Mouse (Mus musculus): ENCODE data around the gene Bmpr1a.
A peak's percentile ranks its signal among the peaks of the same experiment; 100 is the strongest.

The Bmpr1a gene

GRCm38 (mm10) chr14:34505309-34505708 lies 2.2 kb upstream of the Bmpr1a start:
- no peak for DNase-seq (ENCODE audit: low spot score)

GRCm38 (mm10) chr14:34504377-34504776 lies 1.2 kb upstream of the Bmpr1a start:
- DNase-seq (ENCODE audit: low spot score) = no peak

- no peak for DNase-seq (ENCODE audit: low spot score)
Observed at GRCm38 (mm10) chr14:34503759-34504158, 618 bp upstream of the Bmpr1a start.

GRCm38 (mm10) chr14:34502475-34503324 lies 441 bp downstream of the Bmpr1a start:
- DNase-seq (ENCODE audit: low spot score) = peak; percentile 89

- DNase-seq (ENCODE audit: low spot score) = peak; percentile 31
Observed at GRCm38 (mm10) chr14:34501804-34502474, 1.2 kb downstream of the Bmpr1a start.

- DNase-seq (ENCODE audit: low spot score) = no peak
Observed at GRCm38 (mm10) chr14:34501447-34501803, 1.7 kb downstream of the Bmpr1a start.

GRCm38 (mm10) chr14:34500309-34500708 lies 2.8 kb downstream of the Bmpr1a start:
- no peak for DNase-seq (ENCODE audit: low spot score)

GRCm38 (mm10) chr14:34499664-34500063 lies 3.5 kb downstream of the Bmpr1a start:
- DNase-seq (ENCODE audit: low spot score) = no peak

GRCm38 (mm10) chr14:34497346-34497745 lies 5.8 kb downstream of the Bmpr1a start:
- DNase-seq (ENCODE audit: low spot score) = no peak

- DNase-seq (ENCODE audit: low spot score) = no peak
Observed at GRCm38 (mm10) chr14:34493682-34494081, 9.5 kb downstream of the Bmpr1a start.

- no peak for DNase-seq (ENCODE audit: low spot score)
Observed at GRCm38 (mm10) chr14:34492688-34493087, 10.5 kb downstream of the Bmpr1a start.

- DNase-seq (ENCODE audit: low spot score) = no peak
Observed at GRCm38 (mm10) chr14:34490965-34491364, 12.2 kb downstream of the Bmpr1a start.

GRCm38 (mm10) chr14:34489928-34490327 lies 13.2 kb downstream of the Bmpr1a start:
- DNase-seq (ENCODE audit: low spot score) = no peak

- no peak for DNase-seq (ENCODE audit: low spot score)
Observed at GRCm38 (mm10) chr14:34486169-34486568, 17.0 kb downstream of the Bmpr1a start.

- no peak for DNase-seq (ENCODE audit: low spot score)
Observed at GRCm38 (mm10) chr14:34483469-34484341, 19.4 kb downstream of the Bmpr1a start.

GRCm38 (mm10) chr14:34471591-34471990 lies 31.6 kb downstream of the Bmpr1a start:
- DNase-seq (ENCODE audit: low spot score) = no peak

- DNase-seq (ENCODE audit: low spot score) = no peak
Observed at GRCm38 (mm10) chr14:34466291-34466690, 36.9 kb downstream of the Bmpr1a start.

GRCm38 (mm10) chr14:34459386-34459785 lies 43.8 kb downstream of the Bmpr1a start:
- DNase-seq (ENCODE audit: low spot score) = no peak

GRCm38 (mm10) chr14:34458880-34459279 lies 44.3 kb downstream of the Bmpr1a start:
- DNase-seq (ENCODE audit: low spot score) = peak; percentile 67

- DNase-seq (ENCODE audit: low spot score) = no peak
Observed at GRCm38 (mm10) chr14:34454282-34454681, 48.9 kb downstream of the Bmpr1a start.

- no peak for DNase-seq (ENCODE audit: low spot score)
Observed at GRCm38 (mm10) chr14:34453648-34454047, 49.5 kb downstream of the Bmpr1a start.

GRCm38 (mm10) chr14:34451872-34452271 lies 51.3 kb downstream of the Bmpr1a start:
- DNase-seq (ENCODE audit: low spot score) = no peak
